Mouse (Mus musculus) ES-Bruce4 (cell line): Measurements from ENCODE around the gene Gm45521. TPM values are rescaled to one million over a fixed set of nuclear protein-coding genes. Genes with fewer than 3 reads are reported as not detected.
A peak's percentile ranks its signal among the peaks of the same experiment; 100 is the strongest.

Source experiments
- H3K27ac ChIP-seq: 2 replicates; pipeline ENCODE4 v1.5.1; 2012; ENCODE audit warnings: low read length, inconsistent platforms; ENCODE audit not compliant: insufficient read depth
- H3K27me3 ChIP-seq: 2 replicates; pipeline ENCODE4 v1.6.1; 2012; ENCODE audit warnings: mild to moderate bottlenecking, low read length, inconsistent platforms; ENCODE audit not compliant: control insufficient read depth, poor library complexity, insufficient read depth, severe bottlenecking
- H3K36me3 ChIP-seq: 2 replicates; pipeline ENCODE4 v1.6.1; 2012; ENCODE audit warnings: inconsistent platforms, mild to moderate bottlenecking, low read length, moderate library complexity; ENCODE audit not compliant: control insufficient read depth, poor library complexity, insufficient read depth, severe bottlenecking
- H3K4me1 ChIP-seq: one replicate; pipeline ENCODE4 v1.8.1; 2011; ENCODE audit warnings: low read length; ENCODE audit not compliant: control insufficient read depth, insufficient read depth
- H3K4me3 ChIP-seq: 2 replicates; pipeline ENCODE4 v1.5.1; 2011; ENCODE audit warnings: low read depth, mild to moderate bottlenecking, low read length
- H3K9ac ChIP-seq: 2 replicates; pipeline ENCODE4 v1.6.1; 2012; ENCODE audit warnings: low read depth, mild to moderate bottlenecking, inconsistent platforms; ENCODE audit not compliant: poor library complexity, severe bottlenecking
- H3K9me3 ChIP-seq: replicated peaks from 2 replicates; pipeline ENCODE4 v1.6.1; 2012; ENCODE audit warnings: mild to moderate bottlenecking, low read length, inconsistent platforms; ENCODE audit not compliant: control insufficient read depth, poor library complexity, insufficient read depth, severe bottlenecking
- CTCF ChIP-seq: IDR thresholded peaks from one replicate; pipeline ENCODE4 v1.8.1; 2011; ENCODE audit warnings: low read depth, low read length
- EP300 ChIP-seq: IDR thresholded peaks from 2 replicates; pipeline ENCODE4 v1.6.1; 2011; ENCODE audit warnings: low read depth, low read length; ENCODE audit not compliant: insufficient read depth
- POLR2A ChIP-seq: IDR thresholded peaks from one replicate; pipeline ENCODE4 v1.8.1; 2011; ENCODE audit warnings: low read length; ENCODE audit not compliant: insufficient read depth
- polyA plus RNA-seq: library from polyadenylated mRNA; stranded (reverse); fragments of >200 nt; gene quantifications from 2 replicates; pipeline ENCODE4 v1.2.4, GENCODE M21; 2011; ENCODE audit warnings: low read depth; ENCODE audit not compliant: missing spikeins, insufficient read depth, insufficient read length

Gm45521 gene
- polyA plus RNA-seq, result 0.91 TPM in 1 of 2 replicates, not detected in the other

GRCm38 (mm10) chr14:7957049-7957448 is at the start of gene Gm45521:
Gene Gm45521 (plus strand): TSS chr14:7957288.
- Histone ChIP-seq H3K4me1 (peaks cover 13% of the 10 kb centered on the region), H3K9ac (no peak within 1 kb of the TSS), H3K27me3 (no peaks in the 10 kb centered on the region), H3K27ac (no peak within 1 kb of the TSS), H3K36me3 (no peaks in the 10 kb centered on the region), H3K9me3 (no peaks in the 10 kb centered on the region), H3K4me3 (peak within 1 kb of the TSS; percentile 4; the same call in 1 of the 2 replicates)
- no peak for TF ChIP-seq POLR2A
- no peak for TF ChIP-seq EP300
- no peak for TF ChIP-seq CTCF

GRCm38 (mm10) chr14:7909472-7909871 is 47.6 kb upstream of the Gm45521 start:
- H3K9me3 ChIP-seq, result no peaks in the 10 kb centered on the region
- no peak overlapping the region for H3K27ac ChIP-seq
- H3K36me3 ChIP-seq, result peaks cover 20% of the 10 kb centered on the region
- H3K9ac ChIP-seq, result no peak overlapping the region
- TF ChIP-seq POLR2A, result no peak
- no peak for TF ChIP-seq CTCF
- no peak for TF ChIP-seq EP300
- peaks cover 2% of the 10 kb centered on the region for H3K4me1 ChIP-seq
- H3K4me3 ChIP-seq, result no peak overlapping the region
- no peaks in the 10 kb centered on the region for H3K27me3 ChIP-seq

GRCm38 (mm10) chr14:7913842-7914241 is 43.2 kb upstream of the Gm45521 start:
- H3K9me3 ChIP-seq, result no peaks in the 10 kb centered on the region
- no peak overlapping the region for H3K9ac ChIP-seq
- peaks cover 18% of the 10 kb centered on the region for H3K36me3 ChIP-seq
- no peaks in the 10 kb centered on the region for H3K4me1 ChIP-seq
- H3K4me3 ChIP-seq, result no peak overlapping the region
- H3K27ac ChIP-seq, result no peak overlapping the region
- no peaks in the 10 kb centered on the region for H3K27me3 ChIP-seq
- no peak for TF ChIP-seq CTCF
- no peak for TF ChIP-seq POLR2A
- TF ChIP-seq EP300, result no peak

GRCm38 (mm10) chr14:7914461-7914860 is 42.6 kb upstream of the Gm45521 start:
- no peak for TF ChIP-seq CTCF
- no peak for TF ChIP-seq EP300
- no peak for TF ChIP-seq POLR2A
- peaks cover 15% of the 10 kb centered on the region for H3K36me3 ChIP-seq
- H3K9ac ChIP-seq, result no peak overlapping the region

GRCm38 (mm10) chr14:7918150-7918991 is 38.7 kb upstream of the Gm45521 start:
- Histone ChIP-seq H3K4me3 (no peak overlapping the region), H3K9ac (no peak overlapping the region), H3K27ac (no peak overlapping the region), H3K9me3 (no peaks in the 10 kb centered on the region), H3K27me3 (no peaks in the 10 kb centered on the region), H3K36me3 (peaks cover 16% of the 10 kb centered on the region), H3K4me1 (no peaks in the 10 kb centered on the region)
- TF ChIP-seq CTCF, result no peak
- no peak for TF ChIP-seq EP300
- TF ChIP-seq POLR2A, result no peak

More at GRCm38 (mm10) chr14:7914461-7914860, 42.6 kb upstream of the Gm45521 start:
- no peaks in the 10 kb centered on the region for H3K27me3 ChIP-seq
- H3K27ac ChIP-seq, result no peak overlapping the region
- H3K4me1 ChIP-seq, result no peaks in the 10 kb centered on the region
- no peaks in the 10 kb centered on the region for H3K9me3 ChIP-seq
- H3K4me3 ChIP-seq, result no peak overlapping the region

- TF ChIP-seq EP300 (no peak), POLR2A (no peak), CTCF (no peak)
- Histone ChIP-seq H3K4me3 (no peak overlapping the region), H3K4me1 (no peaks in the 10 kb centered on the region), H3K9me3 (no peaks in the 10 kb centered on the region), H3K27me3 (no peaks in the 10 kb centered on the region), H3K27ac (no peak overlapping the region), H3K36me3 (peaks cover 25% of the 10 kb centered on the region), H3K9ac (no peak overlapping the region)
Observed at GRCm38 (mm10) chr14:7919309-7919708, 37.8 kb upstream of the Gm45521 start.
